Mouse (Mus musculus) heart, embryonic 14.5 days (tissue): Measurements from ENCODE around the gene Rasgrp2. TPM values are rescaled to one million over a fixed set of nuclear protein-coding genes. Genes with fewer than 3 reads are reported as not detected.

Source experiments
- ATAC-seq: fragments of 200-750 bp; cut with Nextera tagmentation; 2 replicates; pipeline ENCODE4 v1.8.0; 2017; ENCODE audit warnings: low read depth, moderate TSS enrichment; ENCODE audit not compliant: insufficient number of reproducible peaks, insufficient read depth, low FRiP score
- H3K27ac ChIP-seq, 2 experiments: fragments of 200-500 bp in 1 of 2; fragments of 300-500 bp in 1 of 2; sonication (generic) in 1 of 2; replicated peaks in 1 of 2; 2 replicates each; pipeline ENCODE4 v1.5.1; 2012 to 2014; ENCODE audit warnings: low read depth in 2 of 2, low read length in 2 of 2, control low read depth in 1 of 2, mild to moderate bottlenecking in 1 of 2, mixed read lengths in 1 of 2; ENCODE audit not compliant: control insufficient read depth in 1 of 2, insufficient read depth in 1 of 2
- H3K27me3 ChIP-seq: fragments of 300-500 bp; sonication (generic); 2 replicates; pipeline ENCODE4 v1.6.1; 2014; ENCODE audit warnings: mild to moderate bottlenecking, low read length, control low read depth; ENCODE audit not compliant: control insufficient read depth, insufficient read depth
- H3K36me3 ChIP-seq: fragments of 300-500 bp; sonication (generic); 2 replicates; pipeline ENCODE4 v1.6.1; 2014; ENCODE audit warnings: mild to moderate bottlenecking, control low read depth, low read length, mixed read lengths; ENCODE audit not compliant: control insufficient read depth, insufficient read depth
- H3K4me1 ChIP-seq, 2 experiments: fragments of 200-500 bp in 1 of 2; fragments of 300-500 bp in 1 of 2; sonication (generic) in 1 of 2; 2 replicates each; pipeline ENCODE4 v1.6.1; 2012 to 2014; ENCODE audit warnings: low read length in 2 of 2, control low read depth in 1 of 2, mixed read lengths in 1 of 2; ENCODE audit not compliant: control insufficient read depth in 2 of 2, insufficient read depth in 2 of 2
- H3K4me2 ChIP-seq: fragments of 300-500 bp; sonication (generic); 2 replicates; pipeline ENCODE4 v1.6.1; 2014; ENCODE audit warnings: mild to moderate bottlenecking, low read length
- H3K4me3 ChIP-seq, 2 experiments: fragments of 200-500 bp in 1 of 2; fragments of 300-500 bp in 1 of 2; sonication (generic) in 1 of 2; 2 replicates each; pipeline ENCODE4 v1.5.1; 2012 to 2014; ENCODE audit warnings: low read length in 2 of 2, mild to moderate bottlenecking in 2 of 2, control low read depth in 1 of 2, low read depth in 1 of 2, moderate library complexity in 1 of 2; ENCODE audit not compliant: control insufficient read depth in 1 of 2, insufficient read depth in 1 of 2
- H3K9ac ChIP-seq: fragments of 300-500 bp; sonication (generic); 2 replicates; pipeline ENCODE4 v1.6.1; 2014; ENCODE audit warnings: mild to moderate bottlenecking, low read length
- H3K9me3 ChIP-seq: fragments of 300-500 bp; sonication (generic); 2 replicates; pipeline ENCODE4 v1.6.1; 2016; ENCODE audit warnings: low read length, control low read depth; ENCODE audit not compliant: control insufficient read depth
- WGBS: fragments of 180-500 bp; shearing (Covaris S2); extraction: QIAGEN DNeasy Blood & Tissue Kit; methylation state at CpG from one replicate; pipeline ENCODE4 v1.1.7; 2014; 5-methylcytosine and 5-hydroxymethylcytosine counted together
- polyA plus RNA-seq: library from polyadenylated mRNA; unstranded; fragments of >200 nt; fragmentation: Nextera tagmentation; extraction: Ambion mirVana; gene quantifications from 2 replicates; pipeline ENCODE4 v1.2.1, GENCODE M21; 2014

The Rasgrp2 gene
- polyA plus RNA-seq, 1 experiment from 2014 or later = 44.8 TPM

DNA sequence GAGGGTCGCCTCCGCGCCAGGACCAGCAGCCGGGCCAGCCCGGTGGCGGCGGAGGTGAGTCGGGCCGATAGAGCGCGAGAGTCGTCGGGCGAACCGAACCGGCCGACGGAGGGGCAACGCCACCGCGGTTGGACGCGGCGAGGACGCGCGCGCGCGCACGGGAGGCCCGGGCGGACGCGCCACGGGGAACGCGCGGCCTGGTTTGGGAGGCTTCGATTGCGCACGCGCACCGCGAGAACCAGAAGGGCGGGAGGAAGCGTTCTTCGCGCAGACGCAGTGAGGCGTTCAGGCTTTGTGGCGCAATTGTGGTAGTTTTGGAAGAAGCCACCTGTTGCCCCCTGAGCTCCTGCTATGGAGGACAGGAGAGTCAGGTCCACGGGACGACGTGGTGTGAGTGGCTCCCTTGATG, 34.8 kb upstream of the Rasgrp2 start:
- peaks cover 62% of the 10 kb centered on the region for H3K36me3 ChIP-seq
- no peak for ATAC-seq
- under 1% methylated on average over 53 of the region's 55 CpGs for WGBS

DNA sequence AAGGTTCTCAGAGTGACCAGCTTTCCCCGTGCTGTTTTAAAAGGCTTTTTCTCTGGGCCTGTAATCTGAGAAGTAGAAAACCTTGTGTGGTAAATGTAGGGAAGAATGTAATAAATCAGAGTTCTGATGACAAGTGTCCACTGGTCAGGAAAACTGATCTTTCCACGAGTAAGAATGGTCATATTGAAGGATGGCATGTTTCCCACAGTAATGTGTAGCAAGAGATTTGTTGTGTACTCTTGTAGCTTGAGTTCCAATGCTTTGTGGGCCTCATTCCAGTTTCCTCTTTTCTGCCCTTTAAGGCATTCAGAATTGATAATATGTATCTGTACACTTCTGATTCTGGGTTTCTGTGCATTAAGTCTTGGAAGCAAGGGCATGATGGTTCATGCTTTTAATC, 34.3 kb upstream of the Rasgrp2 start:
- H3K9me3 ChIP-seq = no peaks in the 10 kb centered on the region
- H3K27ac ChIP-seq = peak overlapping the region in 1 of 2 experiments; percentile 98; a peak in 1 of 4 replicates
- ATAC-seq = no peak
- H3K4me1 ChIP-seq = peaks cover 0 to 15% of the 10 kb centered on the region in 2 experiments; a peak in 2 of 4 replicates
- peak overlapping the region; percentile 87 for H3K4me2 ChIP-seq
- H3K9ac ChIP-seq = peak overlapping the region; percentile 98
- 3% methylated on average over 2 of the region's 2 CpGs for WGBS
- peak overlapping the region; percentile 82 to 92 for H3K4me3 ChIP-seq
- peaks cover 66% of the 10 kb centered on the region for H3K36me3 ChIP-seq
- H3K27me3 ChIP-seq = no peaks in the 10 kb centered on the region

More for the DNA sequence above, 34.8 kb upstream of the Rasgrp2 start:
- Histone ChIP-seq H3K27ac (peak overlapping the region; percentile 97 to 98), H3K4me2 (peak overlapping the region; percentile 87), H3K9ac (peak overlapping the region; percentile 98), H3K27me3 (no peaks in the 10 kb centered on the region), H3K4me1 (peaks cover 0 to 15% of the 10 kb centered on the region in 2 experiments; a peak in 2 of 4 replicates), H3K9me3 (no peaks in the 10 kb centered on the region), H3K4me3 (peak overlapping the region; percentile 82 to 92)

GRCm38 (mm10) chr19:6370175-6370574, 29.0 kb upstream of the Rasgrp2 start:
- no peaks in the 10 kb centered on the region for H3K9me3 ChIP-seq
- H3K4me3 ChIP-seq = no peak overlapping the region
- H3K27me3 ChIP-seq = no peaks in the 10 kb centered on the region
- no peak overlapping the region for H3K9ac ChIP-seq
- H3K36me3 ChIP-seq = peaks cover 100% of the 10 kb centered on the region
- 87% methylated on average over 2 of the region's 2 CpGs for WGBS
- no peak overlapping the region for H3K27ac ChIP-seq
- H3K4me2 ChIP-seq = no peak overlapping the region
- ATAC-seq = no peak
- peaks cover 4 to 19% of the 10 kb centered on the region in 2 experiments for H3K4me1 ChIP-seq

GRCm38 (mm10) chr19:6372433-6372832, 26.7 kb upstream of the Rasgrp2 start:
- Histone ChIP-seq H3K9ac (no peak overlapping the region), H3K27me3 (no peaks in the 10 kb centered on the region), H3K36me3 (peaks cover 100% of the 10 kb centered on the region), H3K4me1 (peaks cover 4 to 13% of the 10 kb centered on the region in 2 experiments), H3K9me3 (no peaks in the 10 kb centered on the region), H3K27ac (no peak overlapping the region), H3K4me2 (no peak overlapping the region), H3K4me3 (no peak overlapping the region)
- ATAC-seq = no peak
- WGBS = 82% methylated on average over 3 of the region's 3 CpGs

DNA sequence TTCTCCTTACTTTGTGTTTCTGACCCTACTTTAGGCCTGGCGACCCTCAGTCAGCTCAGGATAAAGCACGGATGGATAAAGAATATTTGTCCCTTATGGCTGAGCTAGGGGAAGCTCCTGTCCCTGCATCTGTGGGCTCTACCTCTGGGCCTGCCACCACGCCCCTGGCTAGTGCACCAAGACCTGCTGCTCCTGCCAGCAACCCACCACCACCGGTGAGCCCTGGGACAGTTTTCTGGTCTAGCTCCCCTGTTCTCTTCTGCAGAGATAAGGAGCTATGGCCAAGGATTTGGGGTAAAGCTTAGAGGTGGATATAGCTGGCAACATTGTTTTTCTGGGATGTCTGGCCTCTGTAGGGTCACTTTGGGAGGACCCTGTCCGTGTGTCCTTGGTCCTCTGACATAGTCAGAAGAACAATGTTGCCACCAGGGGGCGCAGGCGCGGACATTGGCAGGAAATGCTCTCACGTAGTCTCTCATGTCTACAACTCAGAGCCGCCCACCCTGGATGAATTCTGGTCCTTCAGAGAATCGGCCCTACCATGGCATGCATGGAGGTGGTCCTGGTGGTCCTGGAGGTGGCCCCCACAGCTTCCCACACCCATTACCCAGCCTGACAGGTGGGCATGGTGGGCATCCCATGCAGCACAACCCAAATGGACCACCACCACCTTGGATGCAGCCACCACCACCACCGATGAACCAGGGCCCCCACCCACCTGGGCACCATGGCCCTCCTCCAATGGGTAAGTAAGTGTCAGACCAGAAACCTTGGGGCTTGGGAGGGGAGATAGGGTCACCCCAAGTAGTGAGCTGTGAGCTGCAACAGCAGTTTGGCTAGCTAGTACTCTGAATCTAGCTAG, 25.4 kb upstream of the Rasgrp2 start:
- no peak overlapping the region for H3K4me2 ChIP-seq
- H3K27ac ChIP-seq = peak overlapping the region in 1 of 2 experiments; percentile 44; a peak in 2 of 4 replicates
- H3K4me3 ChIP-seq = no peak overlapping the region
- H3K9ac ChIP-seq = 0 out of 2 replicates have a peak overlapping the region, but pooled peaks have one; percentile 23
- no peaks in the 10 kb centered on the region for H3K27me3 ChIP-seq
- peaks cover 100% of the 10 kb centered on the region for H3K36me3 ChIP-seq
- peaks cover 6 to 19% of the 10 kb centered on the region in 2 experiments for H3K4me1 ChIP-seq
- ATAC-seq = no peak
- WGBS = 63% methylated on average over 12 of the region's 12 CpGs
- H3K9me3 ChIP-seq = no peaks in the 10 kb centered on the region

DNA sequence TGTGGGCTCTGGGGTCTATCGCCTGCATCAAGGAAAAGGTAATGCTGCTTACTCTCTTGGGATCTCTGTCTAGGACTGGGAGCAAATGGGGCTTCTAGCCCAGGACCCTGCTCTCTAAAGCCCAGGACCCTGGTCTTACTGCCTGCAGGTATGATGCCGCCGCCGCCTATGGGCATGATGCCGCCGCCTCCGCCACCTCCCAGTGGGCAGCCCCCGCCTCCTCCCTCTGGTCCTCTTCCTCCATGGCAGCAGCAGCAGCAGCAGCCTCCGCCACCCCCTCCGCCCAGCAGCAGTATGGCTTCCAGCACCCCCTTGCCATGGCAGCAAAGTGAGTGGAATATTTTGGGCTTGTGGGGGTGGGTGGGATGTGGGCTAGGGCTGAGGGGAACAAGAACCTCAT, 24.6 kb upstream of the Rasgrp2 start:
- Histone ChIP-seq H3K9ac (no peak overlapping the region), H3K9me3 (no peaks in the 10 kb centered on the region), H3K4me3 (no peak overlapping the region), H3K27ac (no peak overlapping the region), H3K36me3 (peaks cover 100% of the 10 kb centered on the region), H3K4me2 (no peak overlapping the region), H3K27me3 (no peaks in the 10 kb centered on the region), H3K4me1 (peaks cover 6 to 19% of the 10 kb centered on the region in 2 experiments)
- ATAC-seq = no peak
- 99% methylated on average over 10 of the region's 10 CpGs for WGBS

- H3K4me2 ChIP-seq = no peak overlapping the region
- H3K4me1 ChIP-seq = peaks cover 6 to 19% of the 10 kb centered on the region in 2 experiments
- H3K27me3 ChIP-seq = no peaks in the 10 kb centered on the region
- 95% methylated on average over 38 of the region's 42 CpGs for WGBS
- no peak for ATAC-seq
- peaks cover 92% of the 10 kb centered on the region for H3K36me3 ChIP-seq
- H3K9ac ChIP-seq = no peak overlapping the region
- H3K4me3 ChIP-seq = no peak overlapping the region
- H3K9me3 ChIP-seq = no peaks in the 10 kb centered on the region
- no peak overlapping the region for H3K27ac ChIP-seq
Measured at GRCm38 (mm10) chr19:6375423-6376254, 23.5 kb upstream of the Rasgrp2 start.
